Mouse (Mus musculus): ENCODE data around the gene Klhl2.

Klhl2 gene

GRCm38 (mm10) chr8:64829921-64830320, 19.9 kb downstream of the Klhl2 start:
- peak in 1 of 2 experiments; percentile 23 for DNase-seq

- DNase-seq, result peak in 1 of 2 experiments; percentile 9
Measured at GRCm38 (mm10) chr8:64829391-64829790, 20.4 kb downstream of the Klhl2 start.

- peak in 1 of 2 experiments; percentile 26 for DNase-seq
Measured at GRCm38 (mm10) chr8:64828466-64828865, 21.4 kb downstream of the Klhl2 start.

GRCm38 (mm10) chr8:64827356-64827755, 22.5 kb downstream of the Klhl2 start:
- DNase-seq, result peak; percentile 18 to 52

GRCm38 (mm10) chr8:64826461-64826860, 23.4 kb downstream of the Klhl2 start:
- DNase-seq, result peak; percentile 23 to 64

GRCm38 (mm10) chr8:64823905-64824304, 25.9 kb downstream of the Klhl2 start:
- peak in 1 of 2 experiments; percentile 33 for DNase-seq

- no peak for DNase-seq
Measured at GRCm38 (mm10) chr8:64820940-64821339, 28.9 kb downstream of the Klhl2 start.

- DNase-seq, result peak in 1 of 2 experiments; percentile 17
Measured at GRCm38 (mm10) chr8:64811790-64812189, 38.0 kb downstream of the Klhl2 start.

GRCm38 (mm10) chr8:64811083-64811482, 38.7 kb downstream of the Klhl2 start:
- no peak for DNase-seq

GRCm38 (mm10) chr8:64806558-64806957, 43.3 kb downstream of the Klhl2 start:
- DNase-seq, result peak in 1 of 2 experiments; percentile 10

GRCm38 (mm10) chr8:64804971-64805370, 44.8 kb downstream of the Klhl2 start:
- no peak for DNase-seq

GRCm38 (mm10) chr8:64799306-64799705, 50.5 kb downstream of the Klhl2 start:
- DNase-seq, result no peak

- no peak for DNase-seq
Measured at GRCm38 (mm10) chr8:64798503-64798902, 51.3 kb downstream of the Klhl2 start.

- DNase-seq, result no peak
Measured at GRCm38 (mm10) chr8:64797751-64798150, 52.1 kb downstream of the Klhl2 start.

- no peak for DNase-seq
Measured at GRCm38 (mm10) chr8:64791250-64791881, 58.5 kb downstream of the Klhl2 start.

GRCm38 (mm10) chr8:64790418-64790817, 59.4 kb downstream of the Klhl2 start:
- DNase-seq, result no peak

- DNase-seq, result peak; percentile 87 to 88
Measured at GRCm38 (mm10) chr8:64788715-64789114, 61.1 kb downstream of the Klhl2 start.

- DNase-seq, result no peak
Measured at GRCm38 (mm10) chr8:64786801-64787200, 63.0 kb downstream of the Klhl2 start.

- no peak for DNase-seq
Measured at GRCm38 (mm10) chr8:64784235-64784634, 65.6 kb downstream of the Klhl2 start.

GRCm38 (mm10) chr8:64781947-64782346, 67.9 kb downstream of the Klhl2 start:
- no peak for DNase-seq

GRCm38 (mm10) chr8:64777925-64778324, 71.9 kb downstream of the Klhl2 start:
- DNase-seq, result peak in 1 of 2 experiments; percentile 25

- DNase-seq, result no peak
Measured at GRCm38 (mm10) chr8:64774136-64774535, 75.7 kb downstream of the Klhl2 start.

- no peak for DNase-seq
Measured at GRCm38 (mm10) chr8:64770814-64771213, 79.0 kb downstream of the Klhl2 start.

- no peak for DNase-seq
Measured at GRCm38 (mm10) chr8:64769586-64769985, 80.2 kb downstream of the Klhl2 start.

- DNase-seq, result no peak
Measured at GRCm38 (mm10) chr8:64768645-64769044, 81.2 kb downstream of the Klhl2 start.

Measured in kidney, postnatal 25 days (tissue).